Mouse (Mus musculus) layer of hippocampus, postnatal 36 days (tissue): ENCODE measurements around the gene Krt17. TPM values are rescaled to one million over a fixed set of nuclear protein-coding genes. Genes with fewer than 3 reads are reported as not detected.
"Not testable (repeated sequence)": the region's sequence is repeated elsewhere in the genome, so short reads cannot be mapped to it uniquely, and the experiment has no call there.

Experiments used
- DNase-seq, 2 experiments: peaks; one replicate each; pipeline ENCODE4 v3.0.0; 2022
- total RNA-seq, 2 experiments: library from RNA; stranded (reverse); gene quantifications; 2 replicates each; pipeline ENCODE4 v1.2.3; 2021

Gene Krt17
- total RNA-seq, 2 experiments from 2014 or later: not detected

- no peak for DNase-seq
Observed at GRCm38 (mm10) chr11:100262058-100262980, 1.5 kb upstream of the Krt17 start.

- no peak for DNase-seq
Observed at GRCm38 (mm10) chr11:100261235-100261605, 391 bp upstream of the Krt17 start.

GRCm38 (mm10) chr11:100259079-100259478, 1.8 kb downstream of the Krt17 start:
- DNase-seq: no peak

GRCm38 (mm10) chr11:100257967-100258366, 2.9 kb downstream of the Krt17 start:
- no peak for DNase-seq

- no peak for DNase-seq
Observed at GRCm38 (mm10) chr11:100255514-100255913, 5.3 kb downstream of the Krt17 start.

- DNase-seq: no peak
Observed at GRCm38 (mm10) chr11:100254360-100255090, 6.3 kb downstream of the Krt17 start.

- no peak for DNase-seq
Observed at GRCm38 (mm10) chr11:100248852-100249465, 11.9 kb downstream of the Krt17 start, which contains the start of gene Krt16. Gene Krt16, minus strand, starts transcription at chr11:100248902.

- not testable (repeated sequence) for DNase-seq
Observed at GRCm38 (mm10) chr11:100246471-100246870, 14.4 kb downstream of the Krt17 start.

GRCm38 (mm10) chr11:100240272-100240671, 20.6 kb downstream of the Krt17 start:
- not testable (repeated sequence) for DNase-seq

- DNase-seq: no peak
Observed at GRCm38 (mm10) chr11:100221741-100222140, 39.1 kb downstream of the Krt17 start.

GRCm38 (mm10) chr11:100219304-100219703, 41.5 kb downstream of the Krt17 start:
- no peak for DNase-seq

- DNase-seq: no peak
Observed at GRCm38 (mm10) chr11:100208542-100208941, 52.3 kb downstream of the Krt17 start.

GRCm38 (mm10) chr11:100207498-100207897, 53.3 kb downstream of the Krt17 start, which contains the start of gene Krt14:
Gene Krt14, minus strand, starts transcription at chr11:100207548.
- no peak for DNase-seq

Other genes starting within 250 kb of the Krt17 start
- not detected for gene Krt33a, start 244.8 kb downstream of the Krt17 start, total RNA-seq
- gene Krt33b, start 231.2 kb downstream of the Krt17 start, total RNA-seq: not detected
- not detected for gene Krt34, start 219.5 kb downstream of the Krt17 start, total RNA-seq
- gene Krt31, start 210.5 kb downstream of the Krt17 start, total RNA-seq: not detected
- gene Krt32, start 172.8 kb downstream of the Krt17 start, total RNA-seq: not detected
- gene Krt35, start 164.8 kb downstream of the Krt17 start, total RNA-seq: not detected
- not detected for gene Krt36, start 155.4 kb downstream of the Krt17 start, total RNA-seq
- not detected for gene Krt13, start 139.5 kb downstream of the Krt17 start, total RNA-seq
- gene Krt15, start 125.1 kb downstream of the Krt17 start, total RNA-seq: under 1 TPM; 0.23 to 0.40 TPM
- under 1 TPM; 0.23 to 0.52 TPM for gene Krt19, start 112.4 kb downstream of the Krt17 start, total RNA-seq
- gene Krt9, start 67.8 kb downstream of the Krt17 start, total RNA-seq: 1 to 10 TPM; 2.5 to 2.7 TPM
- not detected for gene Krt14, start 53.5 kb downstream of the Krt17 start, total RNA-seq
- not detected for gene Krt16, start 12.1 kb downstream of the Krt17 start, total RNA-seq
- gene Krt42, start 8.8 kb upstream of the Krt17 start, total RNA-seq: not detected
- gene Eif1, start 58.9 kb upstream of the Krt17 start, total RNA-seq: 100 to 1,000 TPM; 775 to 777 TPM
- not detected for gene Gast, start 73.4 kb upstream of the Krt17 start, total RNA-seq
- 100 to 1,000 TPM; 148 to 154 TPM for gene Hap1, start 95.1 kb upstream of the Krt17 start, total RNA-seq
- gene Jup, start 136.7 kb upstream of the Krt17 start, total RNA-seq: 10 to 100 TPM; 36.5 to 39.8 TPM
- gene P3h4, start 153.8 kb upstream of the Krt17 start, total RNA-seq: 1 to 10 TPM; 8.7 to 9.4 TPM
- gene Fkbp10, start 154.7 kb upstream of the Krt17 start, total RNA-seq: 1 to 10 TPM; 4.4 to 5.0 TPM
- gene Nt5c3b, start 180.8 kb upstream of the Krt17 start, total RNA-seq: 10 to 100 TPM; 56.9 to 62.8 TPM
- 1 to 10 TPM; 1.4 to 1.9 TPM for gene Klhl10, start 180.9 kb upstream of the Krt17 start, total RNA-seq
- gene Klhl11, start 211.7 kb upstream of the Krt17 start, total RNA-seq: 100 to 1,000 TPM; 126 to 127 TPM